Mouse (Mus musculus): ENCODE results near the gene Coch. TPM values are rescaled to one million over a fixed set of nuclear protein-coding genes. Genes with fewer than 3 reads are reported as not detected.

The Coch gene
- polyA plus RNA-seq, 1 experiment from 2014 or later: 1.2 TPM

- H3K4me2 ChIP-seq (ENCODE audit: low read length): no peak overlapping the region
- H3K4me3 ChIP-seq (ENCODE audit: control insufficient read depth in 1 of 2, insufficient read depth in 1 of 2, low read depth in 1 of 2, low read length in 2 of 2): no peak overlapping the region
- H3K27ac ChIP-seq (replicated peaks in 1 of 2; ENCODE audit: control insufficient read depth in 1 of 2, insufficient read depth in 1 of 2, low read depth in 2 of 2, low read length in 2 of 2): no peak overlapping the region
- no peaks in the 10 kb centered on the region for H3K4me1 ChIP-seq (ENCODE audit: control insufficient read depth in 2 of 2, insufficient read depth in 2 of 2, low read length in 2 of 2)
- H3K36me3 ChIP-seq (ENCODE audit: control insufficient read depth, insufficient read depth, low read length): peaks cover 87% of the 10 kb centered on the region
- 0 out of 2 replicates have a peak, but pooled peaks cover 3% of the 10 kb centered on the region for H3K9me3 ChIP-seq (ENCODE audit: control insufficient read depth, low read length)
- WGBS: 92% methylated on average over 5 of the region's 5 CpGs
- H3K27me3 ChIP-seq (ENCODE audit: control insufficient read depth, insufficient read depth, low read length): no peaks in the 10 kb centered on the region
- no peak overlapping the region for H3K9ac ChIP-seq (ENCODE audit: low read length)
- no peak for ATAC-seq (ENCODE audit: insufficient number of reproducible peaks, insufficient read depth, low FRiP score, low read depth)
These were observed 19.2 kb downstream of the Coch start for GRCm38 (mm10) chr12:51612361-51612760.

GRCm38 (mm10) chr12:51620572-51620971 is 27.4 kb downstream of the Coch start:
- no peak overlapping the region for H3K9ac ChIP-seq (ENCODE audit: low read length)
- no peak overlapping the region for H3K4me2 ChIP-seq (ENCODE audit: low read length)
- peaks cover 70% of the 10 kb centered on the region for H3K36me3 ChIP-seq (ENCODE audit: control insufficient read depth, insufficient read depth, low read length)
- no peak overlapping the region for H3K4me3 ChIP-seq (ENCODE audit: control insufficient read depth in 1 of 2, insufficient read depth in 1 of 2, low read depth in 1 of 2, low read length in 2 of 2)
- no peak overlapping the region for H3K27ac ChIP-seq (replicated peaks in 1 of 2; ENCODE audit: control insufficient read depth in 1 of 2, insufficient read depth in 1 of 2, low read depth in 2 of 2, low read length in 2 of 2)
- no peaks in the 10 kb centered on the region for H3K4me1 ChIP-seq (ENCODE audit: control insufficient read depth in 2 of 2, insufficient read depth in 2 of 2, low read length in 2 of 2)
- ATAC-seq (ENCODE audit: insufficient number of reproducible peaks, insufficient read depth, low FRiP score, low read depth): no peak
- no peaks in the 10 kb centered on the region for H3K9me3 ChIP-seq (ENCODE audit: control insufficient read depth, low read length)
- H3K27me3 ChIP-seq (ENCODE audit: control insufficient read depth, insufficient read depth, low read length): no peaks in the 10 kb centered on the region

GRCm38 (mm10) chr12:51621161-51621560 is 28.0 kb downstream of the Coch start:
- peaks cover 66% of the 10 kb centered on the region for H3K36me3 ChIP-seq (ENCODE audit: control insufficient read depth, insufficient read depth, low read length)
- no peaks in the 10 kb centered on the region for H3K9me3 ChIP-seq (ENCODE audit: control insufficient read depth, low read length)
- H3K27me3 ChIP-seq (ENCODE audit: control insufficient read depth, insufficient read depth, low read length): no peaks in the 10 kb centered on the region
- no peak overlapping the region for H3K27ac ChIP-seq (replicated peaks in 1 of 2; ENCODE audit: control insufficient read depth in 1 of 2, insufficient read depth in 1 of 2, low read depth in 2 of 2, low read length in 2 of 2)
- H3K4me2 ChIP-seq (ENCODE audit: low read length): no peak overlapping the region
- 74% methylated on average over 5 of the region's 5 CpGs for WGBS
- no peaks in the 10 kb centered on the region for H3K4me1 ChIP-seq (ENCODE audit: control insufficient read depth in 2 of 2, insufficient read depth in 2 of 2, low read length in 2 of 2)
- no peak overlapping the region for H3K9ac ChIP-seq (ENCODE audit: low read length)
- no peak overlapping the region for H3K4me3 ChIP-seq (ENCODE audit: control insufficient read depth in 1 of 2, insufficient read depth in 1 of 2, low read depth in 1 of 2, low read length in 2 of 2)
- no peak for ATAC-seq (ENCODE audit: insufficient number of reproducible peaks, insufficient read depth, low FRiP score, low read depth)

- ATAC-seq (ENCODE audit: insufficient number of reproducible peaks, insufficient read depth, low FRiP score, low read depth): no peak
- WGBS: 85% methylated on average over 5 of the region's 5 CpGs
- H3K36me3 ChIP-seq (ENCODE audit: control insufficient read depth, insufficient read depth, low read length): peaks cover 54% of the 10 kb centered on the region
These were observed 29.7 kb downstream of the Coch start for GRCm38 (mm10) chr12:51622670-51623365.

GRCm38 (mm10) chr12:51623366-51623694 is 30.2 kb downstream of the Coch start:
- Histone ChIP-seq H3K27ac (replicated peaks in 1 of 2; ENCODE audit: control insufficient read depth in 1 of 2, insufficient read depth in 1 of 2, low read depth in 2 of 2, low read length in 2 of 2) (no peak overlapping the region), H3K9ac (ENCODE audit: low read length) (no peak overlapping the region), H3K4me1 (ENCODE audit: control insufficient read depth in 2 of 2, insufficient read depth in 2 of 2, low read length in 2 of 2) (no peaks in the 10 kb centered on the region), H3K4me3 (ENCODE audit: control insufficient read depth in 1 of 2, insufficient read depth in 1 of 2, low read depth in 1 of 2, low read length in 2 of 2) (no peak overlapping the region), H3K36me3 (ENCODE audit: control insufficient read depth, insufficient read depth, low read length) (peaks cover 50% of the 10 kb centered on the region), H3K4me2 (ENCODE audit: low read length) (no peak overlapping the region), H3K27me3 (ENCODE audit: control insufficient read depth, insufficient read depth, low read length) (no peaks in the 10 kb centered on the region), H3K9me3 (ENCODE audit: control insufficient read depth, low read length) (no peaks in the 10 kb centered on the region)
- ATAC-seq (ENCODE audit: insufficient number of reproducible peaks, insufficient read depth, low FRiP score, low read depth): no peak

More at GRCm38 (mm10) chr12:51622670-51623365, 29.7 kb downstream of the Coch start:
- no peak overlapping the region for H3K4me3 ChIP-seq (ENCODE audit: control insufficient read depth in 1 of 2, insufficient read depth in 1 of 2, low read depth in 1 of 2, low read length in 2 of 2)
- H3K9ac ChIP-seq (ENCODE audit: low read length): no peak overlapping the region
- no peaks in the 10 kb centered on the region for H3K9me3 ChIP-seq (ENCODE audit: control insufficient read depth, low read length)
- H3K27me3 ChIP-seq (ENCODE audit: control insufficient read depth, insufficient read depth, low read length): no peaks in the 10 kb centered on the region
- H3K4me2 ChIP-seq (ENCODE audit: low read length): no peak overlapping the region
- H3K27ac ChIP-seq (replicated peaks in 1 of 2; ENCODE audit: control insufficient read depth in 1 of 2, insufficient read depth in 1 of 2, low read depth in 2 of 2, low read length in 2 of 2): no peak overlapping the region
- H3K4me1 ChIP-seq (ENCODE audit: control insufficient read depth in 2 of 2, insufficient read depth in 2 of 2, low read length in 2 of 2): no peaks in the 10 kb centered on the region

GRCm38 (mm10) chr12:51633481-51633880 is 40.3 kb downstream of the Coch start:
- Histone ChIP-seq H3K36me3 (ENCODE audit: control insufficient read depth, insufficient read depth, low read length) (peaks cover 5% of the 10 kb centered on the region), H3K27me3 (ENCODE audit: control insufficient read depth, insufficient read depth, low read length) (no peaks in the 10 kb centered on the region), H3K4me1 (ENCODE audit: control insufficient read depth in 2 of 2, insufficient read depth in 2 of 2, low read length in 2 of 2) (no peaks in the 10 kb centered on the region), H3K27ac (replicated peaks in 1 of 2; ENCODE audit: control insufficient read depth in 1 of 2, insufficient read depth in 1 of 2, low read depth in 2 of 2, low read length in 2 of 2) (no peak overlapping the region), H3K9ac (ENCODE audit: low read length) (no peak overlapping the region), H3K9me3 (ENCODE audit: control insufficient read depth, low read length) (no peaks in the 10 kb centered on the region), H3K4me2 (ENCODE audit: low read length) (no peak overlapping the region), H3K4me3 (ENCODE audit: control insufficient read depth in 1 of 2, insufficient read depth in 1 of 2, low read depth in 1 of 2, low read length in 2 of 2) (no peak overlapping the region)
- 86% methylated on average over 4 of the region's 4 CpGs for WGBS
- ATAC-seq (ENCODE audit: insufficient number of reproducible peaks, insufficient read depth, low FRiP score, low read depth): no peak

- WGBS: 47% methylated on average over 2 of the region's 2 CpGs
These were observed 43.1 kb downstream of the Coch start for GRCm38 (mm10) chr12:51636260-51636659.

More at GRCm38 (mm10) chr12:51636260-51636659, 43.1 kb downstream of the Coch start:
- H3K4me1 ChIP-seq (ENCODE audit: control insufficient read depth in 2 of 2, insufficient read depth in 2 of 2, low read length in 2 of 2): no peaks in the 10 kb centered on the region
- no peaks in the 10 kb centered on the region for H3K27me3 ChIP-seq (ENCODE audit: control insufficient read depth, insufficient read depth, low read length)
- H3K27ac ChIP-seq (replicated peaks in 1 of 2; ENCODE audit: control insufficient read depth in 1 of 2, insufficient read depth in 1 of 2, low read depth in 2 of 2, low read length in 2 of 2): no peak overlapping the region
- H3K36me3 ChIP-seq (ENCODE audit: control insufficient read depth, insufficient read depth, low read length): peaks cover 11% of the 10 kb centered on the region
- no peaks in the 10 kb centered on the region for H3K9me3 ChIP-seq (ENCODE audit: control insufficient read depth, low read length)
- no peak overlapping the region for H3K4me2 ChIP-seq (ENCODE audit: low read length)
- H3K4me3 ChIP-seq (ENCODE audit: control insufficient read depth in 1 of 2, insufficient read depth in 1 of 2, low read depth in 1 of 2, low read length in 2 of 2): no peak overlapping the region
- ATAC-seq (ENCODE audit: insufficient number of reproducible peaks, insufficient read depth, low FRiP score, low read depth): no peak
- no peak overlapping the region for H3K9ac ChIP-seq (ENCODE audit: low read length)
